Mouse (Mus musculus): ENCODE measurements around the gene Dnah8. TPM values are rescaled to one million over a fixed set of nuclear protein-coding genes. Genes with fewer than 3 reads are reported as not detected.

Gene Dnah8
- polyA plus RNA-seq, 1 experiment from 2014 or later = 3.1 TPM

- WGBS (ENCODE audit: insufficient replicate concordance) = 38% methylated on average over 17 of the region's 17 CpGs
- Histone ChIP-seq H3K9me3 (replicated peaks) (no peaks in the 10 kb centered on the region), H3K9ac (no peak overlapping the region), H3K4me3 (0 out of 2 replicates have a peak overlapping the region, but pooled peaks have one; percentile 10), H3K4me1 (peaks cover 22% of the 10 kb centered on the region), H3K4me2 (peak overlapping the region; percentile 42), H3K27ac (no peak overlapping the region), H3K36me3 (no peaks in the 10 kb centered on the region), H3K27me3 (replicated peaks) (no peaks in the 10 kb centered on the region)
- ATAC-seq = no peak
Measured at GRCm38 (mm10) chr17:30635367-30635766, 11.2 kb downstream of the Dnah8 start.

DNA sequence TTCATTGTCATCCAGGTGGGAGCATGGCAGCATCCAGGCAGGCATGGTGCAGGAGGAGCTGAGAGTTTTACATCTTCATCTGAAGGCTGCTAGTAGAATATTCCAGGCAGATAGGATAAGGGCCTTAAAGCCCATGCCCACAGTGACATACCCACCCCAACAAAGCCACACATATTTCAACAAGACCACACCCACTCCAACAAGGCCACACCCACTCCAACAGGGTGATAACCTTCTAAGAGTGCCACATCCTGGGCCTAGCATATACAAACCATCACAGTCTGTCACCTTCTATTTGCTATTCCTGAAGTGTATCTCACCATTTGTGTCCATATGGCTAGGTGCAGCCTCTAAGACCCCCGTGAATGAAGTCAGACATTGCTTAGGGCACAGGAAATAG, 13.6 kb downstream of the Dnah8 start:
- no peak overlapping the region for H3K4me3 ChIP-seq
- H3K4me2 ChIP-seq = no peak overlapping the region
- H3K9ac ChIP-seq = no peak overlapping the region
- 0 out of 2 replicates have a peak, but pooled peaks have one; percentile 52 for ATAC-seq
- no peaks in the 10 kb centered on the region for H3K9me3 ChIP-seq (replicated peaks)
- H3K27me3 ChIP-seq (replicated peaks) = no peaks in the 10 kb centered on the region
- H3K27ac ChIP-seq = 0 out of 2 replicates have a peak overlapping the region, but pooled peaks have one; percentile 4
- H3K36me3 ChIP-seq = 0 out of 2 replicates have a peak, but pooled peaks cover 2% of the 10 kb centered on the region
- WGBS (ENCODE audit: insufficient replicate concordance) = 31% methylated on average over 1 of the region's 1 CpGs
- H3K4me1 ChIP-seq = peaks cover 22% of the 10 kb centered on the region

DNA sequence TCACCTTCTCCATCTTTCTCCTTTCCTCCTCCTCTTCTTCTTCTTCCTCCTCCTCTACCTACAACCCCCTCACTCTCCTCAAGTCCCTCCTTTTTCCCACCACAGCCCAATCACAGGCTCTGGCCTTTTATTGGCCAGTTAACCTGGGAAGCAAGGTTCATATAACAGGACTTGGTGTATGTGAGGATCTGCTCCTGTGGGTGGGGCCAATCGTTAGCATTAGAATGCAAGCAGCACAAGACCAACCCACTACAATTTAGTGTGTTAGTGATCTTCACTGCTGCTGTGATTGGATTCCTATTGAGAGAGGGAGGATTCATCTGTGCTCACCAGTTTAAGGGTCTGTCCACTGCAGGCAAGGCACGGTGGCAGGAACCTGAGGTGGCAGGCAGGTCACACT, 14.8 kb downstream of the Dnah8 start:
- no peak overlapping the region for H3K4me2 ChIP-seq
- no peak overlapping the region for H3K27ac ChIP-seq
- H3K9me3 ChIP-seq (replicated peaks) = no peaks in the 10 kb centered on the region
- H3K4me3 ChIP-seq = no peak overlapping the region
- H3K36me3 ChIP-seq = peaks cover 10% of the 10 kb centered on the region; the same call in 1 of the 2 replicates
- 64% methylated on average over 2 of the region's 2 CpGs for WGBS (ENCODE audit: insufficient replicate concordance)
- H3K9ac ChIP-seq = no peak overlapping the region
- ATAC-seq = no peak
- H3K4me1 ChIP-seq = peaks cover 22% of the 10 kb centered on the region
- H3K27me3 ChIP-seq (replicated peaks) = no peaks in the 10 kb centered on the region

DNA sequence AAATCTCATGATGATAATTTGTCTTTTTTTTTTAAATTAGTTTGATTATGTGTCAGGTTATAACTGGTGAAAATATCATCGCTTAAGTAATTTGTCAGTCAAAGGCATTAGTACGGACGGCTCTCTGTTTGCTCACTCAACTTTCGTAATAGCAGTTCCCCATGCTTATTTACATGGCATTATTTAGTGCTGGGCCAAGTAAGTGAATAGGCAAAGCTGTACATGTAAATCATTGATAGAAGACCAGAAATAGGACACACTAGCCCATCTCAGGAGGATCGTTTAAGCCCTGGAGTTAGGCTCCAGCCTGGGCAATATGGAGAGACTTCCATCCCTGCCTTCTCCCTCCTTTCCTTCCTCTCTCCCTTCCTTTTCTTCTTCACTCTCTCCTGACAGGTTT, 16.7 kb downstream of the Dnah8 start:
- Histone ChIP-seq H3K4me1 (peaks cover 15% of the 10 kb centered on the region), H3K9ac (no peak overlapping the region), H3K36me3 (peaks cover 14% of the 10 kb centered on the region; the same call in 1 of the 2 replicates), H3K4me3 (no peak overlapping the region), H3K27me3 (replicated peaks) (no peaks in the 10 kb centered on the region), H3K9me3 (replicated peaks) (no peaks in the 10 kb centered on the region), H3K4me2 (no peak overlapping the region), H3K27ac (no peak overlapping the region)
- 78% methylated on average over 5 of the region's 5 CpGs for WGBS (ENCODE audit: insufficient replicate concordance)
- ATAC-seq = no peak

GRCm38 (mm10) chr17:30648770-30649169, 24.6 kb downstream of the Dnah8 start:
- Histone ChIP-seq H3K4me1 (no peaks in the 10 kb centered on the region), H3K4me3 (no peak overlapping the region), H3K27ac (no peak overlapping the region), H3K9ac (no peak overlapping the region), H3K4me2 (no peak overlapping the region), H3K27me3 (replicated peaks) (no peaks in the 10 kb centered on the region), H3K36me3 (peaks cover 61% of the 10 kb centered on the region), H3K9me3 (replicated peaks) (peaks cover 16% of the 10 kb centered on the region)
- 84% methylated on average over 3 of the region's 3 CpGs for WGBS (ENCODE audit: insufficient replicate concordance)
- ATAC-seq = no peak

DNA sequence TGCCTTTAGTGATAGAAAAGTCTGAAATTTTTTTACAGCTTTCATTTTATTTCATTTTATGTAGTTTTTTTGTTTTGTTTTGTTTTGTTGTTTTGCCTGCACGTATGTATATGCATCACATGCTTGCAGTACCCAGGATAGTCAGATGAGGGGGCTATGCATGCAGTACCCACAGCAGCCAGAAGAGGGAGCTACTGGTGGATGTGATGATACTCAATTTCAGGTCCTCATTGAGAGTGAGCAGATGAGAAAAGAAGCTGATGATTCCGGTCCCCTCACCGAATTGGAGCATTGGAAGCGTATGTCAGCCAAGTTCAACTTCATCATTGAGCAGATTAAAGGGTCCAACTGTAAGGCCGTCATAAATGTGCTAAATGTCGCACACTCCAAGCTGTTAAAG, 28.9 kb downstream of the Dnah8 start:
- no peak overlapping the region for H3K4me3 ChIP-seq
- H3K9ac ChIP-seq = no peak overlapping the region
- WGBS (ENCODE audit: insufficient replicate concordance) = 90% methylated on average over 6 of the region's 6 CpGs
- H3K27ac ChIP-seq = no peak overlapping the region
- peaks cover 60% of the 10 kb centered on the region for H3K36me3 ChIP-seq
- H3K27me3 ChIP-seq (replicated peaks) = no peaks in the 10 kb centered on the region
- H3K4me2 ChIP-seq = no peak overlapping the region
- H3K4me1 ChIP-seq = 0 out of 2 replicates have a peak, but pooled peaks cover 3% of the 10 kb centered on the region
- H3K9me3 ChIP-seq (replicated peaks) = peaks cover 16% of the 10 kb centered on the region
- no peak for ATAC-seq

GRCm38 (mm10) chr17:30657530-30658151, 33.5 kb downstream of the Dnah8 start:
- 51% methylated on average over 8 of the region's 8 CpGs for WGBS (ENCODE audit: insufficient replicate concordance)
- H3K27ac ChIP-seq = no peak overlapping the region
- no peak for ATAC-seq

DNA sequence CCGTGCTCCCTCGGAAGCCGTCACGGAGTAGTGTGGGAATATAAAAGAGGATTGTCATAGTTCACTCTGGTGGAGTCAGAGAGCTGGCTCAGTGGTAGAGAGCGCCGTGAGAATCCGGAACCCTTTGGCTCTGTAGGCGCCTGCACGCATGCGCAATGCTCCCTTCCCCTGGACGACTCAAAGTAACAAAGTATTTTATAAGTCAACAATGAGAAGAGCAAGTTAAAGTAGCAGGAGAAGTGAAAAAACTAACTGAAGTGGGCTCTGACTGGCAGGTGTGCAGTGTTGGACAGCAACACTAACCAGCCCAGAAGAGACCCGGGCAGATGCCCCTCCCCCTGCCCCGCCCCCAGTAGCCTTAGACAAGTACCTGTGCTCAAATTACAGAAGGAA, 34.0 kb downstream of the Dnah8 start:
- H3K9me3 ChIP-seq (replicated peaks) = no peaks in the 10 kb centered on the region
- no peak overlapping the region for H3K27ac ChIP-seq
- H3K4me2 ChIP-seq = peak overlapping the region; percentile 52
- 0 out of 2 replicates have a peak, but pooled peaks cover 3% of the 10 kb centered on the region for H3K4me1 ChIP-seq
- 25% methylated on average over 13 of the region's 13 CpGs for WGBS (ENCODE audit: insufficient replicate concordance)
- peaks cover 16% of the 10 kb centered on the region for H3K36me3 ChIP-seq
- 0 out of 2 replicates have a peak overlapping the region, but pooled peaks have one; percentile 2 for H3K9ac ChIP-seq
- H3K4me3 ChIP-seq = peak overlapping the region; percentile 50
- peak; percentile 59; the same call in 1 of the 2 replicates for ATAC-seq
- H3K27me3 ChIP-seq (replicated peaks) = no peaks in the 10 kb centered on the region

More at GRCm38 (mm10) chr17:30657530-30658151, 33.5 kb downstream of the Dnah8 start:
- Histone ChIP-seq H3K27me3 (replicated peaks) (no peaks in the 10 kb centered on the region), H3K9ac (0 out of 2 replicates have a peak overlapping the region, but pooled peaks have one; percentile 2), H3K4me3 (peak overlapping the region; percentile 50), H3K4me2 (peak overlapping the region; percentile 52), H3K4me1 (0 out of 2 replicates have a peak, but pooled peaks cover 3% of the 10 kb centered on the region), H3K9me3 (replicated peaks) (peaks cover 4% of the 10 kb centered on the region), H3K36me3 (peaks cover 21% of the 10 kb centered on the region)

DNA sequence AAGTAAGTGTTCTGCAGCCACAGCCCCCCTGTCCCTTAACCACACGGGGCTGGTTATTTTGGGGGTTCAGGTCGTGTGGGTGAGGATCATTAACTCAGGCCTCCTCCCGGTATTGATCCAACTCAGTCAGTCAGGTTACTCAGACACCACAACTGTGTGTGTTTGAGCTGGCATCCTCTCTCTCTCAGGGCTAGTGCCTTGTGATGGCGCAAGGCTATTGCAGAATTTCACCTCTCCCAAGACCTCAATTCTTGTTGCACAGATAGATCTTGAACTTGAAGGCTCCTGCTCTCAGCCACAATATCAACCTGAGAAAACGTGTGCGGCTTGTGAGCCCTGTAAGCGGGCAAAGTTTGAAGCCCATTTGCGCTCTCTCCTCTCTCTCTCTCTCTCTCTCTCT, 38.0 kb downstream of the Dnah8 start:
- Histone ChIP-seq H3K36me3 (peaks cover 22% of the 10 kb centered on the region), H3K27me3 (replicated peaks) (no peaks in the 10 kb centered on the region), H3K4me2 (no peak overlapping the region), H3K9ac (no peak overlapping the region), H3K9me3 (replicated peaks) (peaks cover 9% of the 10 kb centered on the region), H3K4me3 (no peak overlapping the region), H3K27ac (no peak overlapping the region), H3K4me1 (0 out of 2 replicates have a peak, but pooled peaks cover 3% of the 10 kb centered on the region)
- ATAC-seq = no peak
- WGBS (ENCODE audit: insufficient replicate concordance) = 68% methylated on average over 8 of the region's 8 CpGs

- H3K4me3 ChIP-seq = no peak overlapping the region
- H3K27me3 ChIP-seq (replicated peaks) = no peaks in the 10 kb centered on the region
- no peak overlapping the region for H3K9ac ChIP-seq
- H3K9me3 ChIP-seq (replicated peaks) = peaks cover 9% of the 10 kb centered on the region
- WGBS (ENCODE audit: insufficient replicate concordance) = 79% methylated on average over 8 of the region's 8 CpGs
- ATAC-seq = no peak
- no peaks in the 10 kb centered on the region for H3K4me1 ChIP-seq
- no peak overlapping the region for H3K4me2 ChIP-seq
- peaks cover 22% of the 10 kb centered on the region for H3K36me3 ChIP-seq
- no peak overlapping the region for H3K27ac ChIP-seq
Measured at GRCm38 (mm10) chr17:30663170-30663569, 39.0 kb downstream of the Dnah8 start.

DNA sequence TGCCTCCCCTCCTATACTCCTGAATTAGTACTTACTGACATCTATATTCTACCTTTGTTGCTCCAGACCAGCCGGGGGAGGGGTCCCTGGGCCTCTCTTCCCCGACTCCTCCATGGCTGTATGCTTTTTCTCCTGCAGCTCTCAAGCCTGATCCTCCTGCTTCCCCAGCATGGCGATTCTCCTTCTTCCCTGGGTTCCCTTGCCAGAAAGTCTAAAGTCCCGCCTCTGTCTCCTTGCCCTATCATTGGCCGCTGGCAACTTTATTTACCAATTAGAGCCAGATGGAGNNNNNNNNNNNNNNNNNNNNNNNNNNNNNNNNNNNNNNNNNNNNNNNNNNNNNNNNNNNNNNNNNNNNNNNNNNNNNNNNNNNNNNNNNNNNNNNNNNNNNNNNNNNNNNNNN, 40.7 kb downstream of the Dnah8 start:
- ATAC-seq = no peak
- Histone ChIP-seq H3K27me3 (replicated peaks) (no peaks in the 10 kb centered on the region), H3K4me2 (no peak overlapping the region), H3K4me1 (no peaks in the 10 kb centered on the region), H3K27ac (no peak overlapping the region), H3K36me3 (peaks cover 22% of the 10 kb centered on the region), H3K4me3 (no peak overlapping the region), H3K9me3 (replicated peaks) (peaks cover 9% of the 10 kb centered on the region), H3K9ac (no peak overlapping the region)
- 61% methylated on average over 5 of the region's 5 CpGs for WGBS (ENCODE audit: insufficient replicate concordance)

DNA sequence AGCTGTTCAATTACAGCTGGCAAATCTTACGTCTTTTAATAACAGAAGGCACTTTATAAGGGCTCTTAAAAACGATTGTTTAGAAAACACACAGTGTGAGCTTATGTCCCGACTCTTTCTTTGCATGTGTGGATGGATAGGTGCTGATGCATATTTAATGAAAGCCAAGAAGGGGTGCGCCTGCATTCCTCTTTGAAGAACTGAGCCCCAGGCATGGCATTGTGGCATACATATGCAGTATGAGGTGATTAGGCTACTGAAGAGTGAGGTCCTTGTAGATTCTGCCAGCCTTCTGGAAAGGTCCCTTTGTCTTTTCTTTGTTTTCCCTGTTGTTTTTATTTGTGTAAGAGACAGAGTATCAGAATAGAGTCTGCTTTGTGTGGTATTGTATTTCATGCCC, 48.4 kb downstream of the Dnah8 start:
- Histone ChIP-seq H3K36me3 (peaks cover 6% of the 10 kb centered on the region; the same call in 1 of the 2 replicates), H3K4me3 (no peak overlapping the region), H3K9ac (no peak overlapping the region), H3K27ac (no peak overlapping the region), H3K4me2 (no peak overlapping the region), H3K27me3 (replicated peaks) (no peaks in the 10 kb centered on the region), H3K9me3 (replicated peaks) (no peaks in the 10 kb centered on the region), H3K4me1 (no peaks in the 10 kb centered on the region)
- ATAC-seq = no peak
- WGBS (ENCODE audit: insufficient replicate concordance) = 81% methylated on average over 4 of the region's 4 CpGs
